Mouse (Mus musculus) forebrain, postnatal 0 days (tissue): ENCODE data around the gene Selenop. TPM values are rescaled to one million over a fixed set of nuclear protein-coding genes. Genes with fewer than 3 reads are reported as not detected.

Experiments used
- ATAC-seq: fragments of 200-750 bp; cut with Nextera tagmentation; 2 replicates; pipeline ENCODE4 v1.8.0; 2017; ENCODE audit warnings: mild to moderate bottlenecking, moderate library complexity
- DNase-seq: peaks from one replicate; pipeline ENCODE4 v3.0.0-alpha.2; 2015
- H3K27ac ChIP-seq: fragments of 300-500 bp; sonication (generic); 2 replicates; pipeline ENCODE4 v1.5.1; 2014; ENCODE audit warnings: low read depth, mild to moderate bottlenecking, antibody characterized with exemption, low read length, moderate library complexity, mixed read lengths
- H3K27me3 ChIP-seq: fragments of 300-500 bp; sonication (generic); 2 replicates; pipeline ENCODE4 v1.6.1; 2014; ENCODE audit warnings: mild to moderate bottlenecking, low read length, mixed read lengths; ENCODE audit not compliant: insufficient read depth
- H3K36me3 ChIP-seq: fragments of 300-500 bp; sonication (generic); 2 replicates; pipeline ENCODE4 v1.6.1; 2014; ENCODE audit warnings: mild to moderate bottlenecking, moderate library complexity; ENCODE audit not compliant: insufficient read depth
- H3K4me1 ChIP-seq: fragments of 300-500 bp; sonication (generic); 2 replicates; pipeline ENCODE4 v1.6.1; 2014; ENCODE audit warnings: antibody characterized with exemption; ENCODE audit not compliant: insufficient read depth
- H3K4me2 ChIP-seq: fragments of 300-500 bp; sonication (generic); 2 replicates; pipeline ENCODE4 v1.6.1; 2014; ENCODE audit warnings: low read depth, mild to moderate bottlenecking, moderate library complexity
- H3K4me3 ChIP-seq: fragments of 300-500 bp; sonication (generic); 2 replicates; pipeline ENCODE4 v1.5.1; 2014; ENCODE audit warnings: low read depth, low read length, mixed read lengths
- H3K9ac ChIP-seq: fragments of 300-500 bp; sonication (generic); 2 replicates; pipeline ENCODE4 v1.6.1; 2014; ENCODE audit warnings: mild to moderate bottlenecking
- H3K9me3 ChIP-seq: fragments of 300-500 bp; sonication (generic); 2 replicates; pipeline ENCODE4 v1.6.1; 2016; ENCODE audit warnings: low read length
- CTCF ChIP-seq: sonication (generic); IDR thresholded peaks from 2 replicates; pipeline ENCODE4 v1.5.1; 2016; ENCODE audit warnings: antibody characterized with exemption, control low read depth, low read depth
- WGBS: fragments of 180-500 bp; shearing (Covaris S2); extraction: QIAGEN DNeasy Blood & Tissue Kit; methylation state at CpG from one replicate; pipeline ENCODE4 v1.1.7; 2014; 5-methylcytosine and 5-hydroxymethylcytosine counted together
- polyA plus RNA-seq: library from polyadenylated mRNA; unstranded; fragments of >200 nt; fragmentation: Nextera tagmentation; extraction: Ambion mirVana; gene quantifications from 2 replicates; pipeline ENCODE4 v1.2.1, GENCODE M21; 2015
- total RNA-seq: library from RNA; depleted of rRNA; stranded (reverse); fragments of >200 nt; gene quantifications from 2 replicates; pipeline ENCODE4 v1.2.3, GENCODE M21; 2014; rRNA removed

Gene Selenop
- total and polyA plus RNA-seq, 2 experiments from 2014 or later: 182 to 207 TPM

DNA sequence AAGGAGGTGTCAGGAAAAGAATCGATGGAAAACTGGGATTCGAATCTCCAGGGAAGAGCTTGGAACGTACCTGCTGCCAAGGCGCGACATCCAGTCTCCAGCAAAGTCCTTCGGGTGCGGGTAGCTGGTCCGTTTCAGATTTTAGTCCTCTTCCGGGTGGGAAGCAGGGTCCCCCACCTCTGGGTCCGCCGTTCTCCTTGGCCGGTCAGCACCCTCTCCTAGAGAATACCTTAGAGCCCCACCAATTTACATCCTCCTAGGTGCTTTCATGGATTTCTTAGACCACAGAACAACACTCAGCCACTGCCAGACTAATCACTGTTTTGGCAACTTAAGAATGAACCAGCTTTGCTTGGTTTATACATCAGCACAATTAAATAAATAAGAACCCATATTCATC is 35.1 kb downstream of the Selenop start, which contains the start of gene Ccdc152:
Ccdc152 (minus strand) TSS at position 101 of the 400 bp plus-strand sequence.
- no peaks in the 10 kb centered on the region for H3K4me1 ChIP-seq
- no peaks in the 10 kb centered on the region for H3K27me3 ChIP-seq
- H3K27ac ChIP-seq: no peak within 1 kb of the TSS
- H3K9ac ChIP-seq: no peak within 1 kb of the TSS
- no peak for DNase-seq
- WGBS: 93% methylated on average over 12 of the region's 12 CpGs
- H3K4me3 ChIP-seq: no peak within 1 kb of the TSS
- TF ChIP-seq CTCF: no peak
- no peak for ATAC-seq
- no peak within 1 kb of the TSS for H3K4me2 ChIP-seq
- no peaks in the 10 kb centered on the region for H3K9me3 ChIP-seq
- no peaks in the 10 kb centered on the region for H3K36me3 ChIP-seq

DNA sequence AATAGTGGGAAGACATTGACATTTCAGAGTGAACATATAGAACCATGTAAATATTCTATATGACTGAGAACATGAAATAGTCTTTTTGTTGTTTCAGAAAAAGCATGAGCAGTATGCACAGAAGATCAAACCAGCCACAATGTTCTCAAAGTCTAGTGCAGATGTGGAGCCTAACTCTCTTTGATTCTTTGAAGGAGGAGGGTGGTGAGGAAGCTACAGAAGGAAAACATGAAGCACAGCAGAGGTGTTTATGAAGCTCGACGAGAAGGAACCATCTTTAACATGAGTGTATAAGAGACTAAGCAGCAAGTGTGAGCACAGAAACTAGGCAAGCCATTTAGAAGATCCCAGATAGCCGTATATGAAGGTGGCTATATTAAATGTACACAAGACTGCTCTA is 41.5 kb downstream of the Selenop start:
- ATAC-seq (no peak), DNase-seq (no peak)
- WGBS: 89% methylated on average over 3 of the region's 3 CpGs
- no peaks in the 10 kb centered on the region for H3K9me3 ChIP-seq
- no peak overlapping the region for H3K9ac ChIP-seq
- H3K4me1 ChIP-seq: no peaks in the 10 kb centered on the region
- no peak for TF ChIP-seq CTCF
- no peak overlapping the region for H3K4me2 ChIP-seq
- no peak overlapping the region for H3K4me3 ChIP-seq
- no peak overlapping the region for H3K27ac ChIP-seq
- no peaks in the 10 kb centered on the region for H3K36me3 ChIP-seq
- H3K27me3 ChIP-seq: no peaks in the 10 kb centered on the region

DNA sequence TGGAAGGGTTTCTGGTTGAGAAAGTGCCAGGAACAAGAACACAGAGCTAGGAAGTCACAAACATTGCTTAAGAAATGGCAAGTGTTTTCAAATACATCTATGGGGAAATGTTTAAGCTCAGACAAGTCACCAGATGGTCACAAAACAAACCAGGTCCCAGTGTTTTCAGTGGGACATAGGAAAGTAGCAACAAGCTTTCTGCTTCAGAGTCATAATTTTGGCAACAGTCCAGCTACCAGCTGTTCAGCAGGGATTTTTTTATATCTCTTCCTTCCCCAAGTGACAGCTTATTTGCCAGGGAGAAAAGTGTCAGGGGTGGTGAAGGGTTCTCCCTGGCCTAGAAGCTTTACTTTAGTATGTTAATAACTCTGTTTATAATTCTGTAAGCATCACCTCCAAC is 44.6 kb downstream of the Selenop start:
- no peak for TF ChIP-seq CTCF
- no peak overlapping the region for H3K4me2 ChIP-seq
- ATAC-seq (peak; percentile 69), DNase-seq (peak; percentile 44)
- H3K36me3 ChIP-seq: no peaks in the 10 kb centered on the region
- H3K9ac ChIP-seq: no peak overlapping the region
- no peaks in the 10 kb centered on the region for H3K9me3 ChIP-seq
- H3K27ac ChIP-seq: no peak overlapping the region
- no peaks in the 10 kb centered on the region for H3K27me3 ChIP-seq
- no peaks in the 10 kb centered on the region for H3K4me1 ChIP-seq
- H3K4me3 ChIP-seq: no peak overlapping the region

DNA sequence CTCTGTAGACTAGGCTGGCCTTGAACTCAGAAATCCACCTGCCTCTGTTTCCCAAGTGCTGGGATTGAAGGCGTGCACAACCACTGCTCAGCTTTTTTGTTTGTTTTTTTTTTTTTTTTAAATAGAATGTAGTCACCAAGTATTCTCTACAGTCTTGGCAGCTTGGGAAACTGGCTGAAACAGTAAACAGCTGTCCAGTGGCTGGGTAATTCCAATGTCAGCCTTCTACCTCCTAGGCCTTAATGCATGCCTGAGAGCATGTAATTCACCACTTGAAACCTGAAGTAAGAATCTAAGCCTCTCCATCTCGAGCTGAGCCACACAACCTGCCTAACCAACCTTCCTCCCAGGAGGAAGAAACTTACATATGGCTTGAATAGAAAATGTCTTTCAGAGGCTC is 48.3 kb downstream of the Selenop start:
- Histone ChIP-seq H3K9ac (no peak overlapping the region), H3K4me2 (no peak overlapping the region), H3K27me3 (no peaks in the 10 kb centered on the region), H3K9me3 (no peaks in the 10 kb centered on the region), H3K4me1 (no peaks in the 10 kb centered on the region), H3K4me3 (no peak overlapping the region), H3K27ac (no peak overlapping the region), H3K36me3 (no peaks in the 10 kb centered on the region)
- DNase-seq: no peak
- ATAC-seq: no peak
- no peak for TF ChIP-seq CTCF
- 68% methylated on average over 2 of the region's 2 CpGs for WGBS

DNA sequence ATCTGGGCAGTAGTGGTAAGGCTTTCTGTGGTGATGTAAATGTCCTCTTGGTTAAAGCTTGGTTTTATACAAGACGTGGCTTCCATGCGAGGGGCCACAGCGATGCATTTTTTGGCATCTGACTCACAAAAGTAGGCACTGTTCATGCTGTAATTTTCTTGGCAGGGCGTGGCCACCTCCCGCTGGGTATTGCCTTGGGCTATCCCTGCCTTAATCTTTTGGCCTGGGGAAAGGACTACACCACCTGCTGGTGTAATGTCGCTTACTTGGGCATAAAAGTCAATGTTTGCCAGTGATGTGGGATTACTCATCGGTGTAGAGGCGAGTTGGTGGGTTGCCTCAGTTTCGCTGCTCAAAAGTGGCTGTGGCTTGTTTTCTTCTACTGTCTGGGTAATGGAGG is 51.6 kb downstream of the Selenop start:
- no peaks in the 10 kb centered on the region for H3K9me3 ChIP-seq
- no peak for TF ChIP-seq CTCF
- no peak overlapping the region for H3K4me2 ChIP-seq
- DNase-seq (no peak), ATAC-seq (no peak)
- H3K4me1 ChIP-seq: no peaks in the 10 kb centered on the region
- no peak overlapping the region for H3K27ac ChIP-seq
- no peak overlapping the region for H3K4me3 ChIP-seq
- no peaks in the 10 kb centered on the region for H3K27me3 ChIP-seq
- 86% methylated on average over 9 of the region's 9 CpGs for whole genome bisulfite sequencing
- H3K36me3 ChIP-seq: no peaks in the 10 kb centered on the region
- no peak overlapping the region for H3K9ac ChIP-seq

DNA sequence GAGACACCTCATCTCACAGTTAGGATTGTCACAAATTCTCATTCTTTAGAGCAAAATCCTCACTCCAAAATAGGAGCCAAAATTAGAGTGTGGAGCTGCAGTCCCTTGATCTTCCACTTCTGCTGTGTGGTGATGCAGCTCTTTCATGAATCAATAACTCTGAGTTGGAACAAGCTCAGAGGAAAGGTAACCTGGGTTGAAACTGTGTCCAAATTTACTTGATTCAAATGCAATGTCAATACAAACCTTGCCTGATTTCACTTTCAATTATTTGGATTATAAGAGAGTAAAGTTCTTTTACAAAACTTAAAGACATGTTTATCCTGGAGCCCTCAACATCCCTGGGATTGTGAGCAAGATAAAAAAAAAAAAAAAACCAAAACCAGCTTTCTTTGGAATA is 54.7 kb downstream of the Selenop start:
- DNase-seq: no peak
- H3K36me3 ChIP-seq: no peaks in the 10 kb centered on the region
- H3K4me2 ChIP-seq: no peak overlapping the region
- H3K27me3 ChIP-seq: no peaks in the 10 kb centered on the region
- H3K9ac ChIP-seq: no peak overlapping the region
- H3K9me3 ChIP-seq: no peaks in the 10 kb centered on the region
- H3K27ac ChIP-seq: no peak overlapping the region
- TF ChIP-seq CTCF: no peak
- no peaks in the 10 kb centered on the region for H3K4me1 ChIP-seq
- H3K4me3 ChIP-seq: no peak overlapping the region
- no peak for ATAC-seq

Other genes starting within 250 kb of the Selenop start
- not detected in 2 replicates for gene Ccdc152, start 35.0 kb downstream of the Selenop start, total RNA-seq
- 0.29 and 0.36 TPM in 2 replicates for gene Ccdc152, start 35.0 kb downstream of the Selenop start, polyA plus RNA-seq